Mouse (Mus musculus): ENCODE measurements around the gene Ikzf4.
"Not testable (repeated sequence)": the region's sequence is repeated elsewhere in the genome, so short reads cannot be mapped to it uniquely, and the experiment has no call there.

DNA sequence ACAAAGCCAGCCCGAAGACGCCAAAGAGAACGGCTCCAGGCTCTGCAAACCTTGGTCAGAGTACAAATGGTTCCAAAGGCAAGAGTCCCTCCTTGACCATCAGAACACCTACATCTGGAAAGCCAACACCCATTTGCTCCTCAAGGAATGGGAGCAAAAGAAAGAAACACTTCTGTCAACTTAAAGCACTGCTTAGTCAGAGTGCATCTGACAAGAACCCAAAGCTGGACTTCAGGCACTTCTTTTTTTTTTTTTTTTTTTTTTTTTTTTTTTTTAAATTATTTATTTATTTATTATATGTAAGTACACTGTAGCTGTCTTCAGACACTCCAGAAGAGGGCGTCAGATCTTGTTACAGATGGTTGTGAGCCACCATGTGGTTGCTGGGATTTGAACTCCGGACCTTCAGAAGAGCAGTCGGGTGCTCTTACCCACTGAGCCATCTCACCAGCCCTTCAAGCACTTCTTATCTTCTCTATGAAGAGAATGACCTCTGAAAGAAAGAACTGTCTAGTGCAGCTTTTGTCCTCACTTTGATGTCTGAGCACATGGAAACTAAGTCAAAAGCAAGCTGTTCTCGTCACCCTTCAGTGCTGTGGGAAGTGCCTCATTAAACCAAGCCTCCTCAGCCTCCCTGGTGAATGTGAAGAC is 29.9 kb downstream of the Ikzf4 start:
- TF ChIP-seq CTCF, EP300 (IDR thresholded peaks at IDR 0.05; ENCODE audit: low read depth): not testable (repeated sequence)

All from liver, embryonic 14.5 days (tissue).